ENCODE assay signal across 8 mouse cellular contexts in genomic region chr1:63367697-63368376, GRCm38 (mm10).
DNase-seq lines count a peak whose midpoint lies in the region; ATAC-seq lines count a peak whose summit lies in the region.

No protein-coding gene starts in this region.

- intact Hi-C loops in left cerebral cortex, postnatal 14 days (cut with DNase I) = no loop called here

- no peak for ATAC-seq in erythroid progenitor cell, adult 5-6 weeks (replicated peaks; ENCODE audit: low FRiP score, poor library complexity, severe bottlenecking)

- peak; percentile 8 to 12 for DNase-seq in adrenal gland, postnatal 36 days
- DNase-seq in adrenal gland, adult 18-20 months (ENCODE audit: low spot score in 2 of 2) = no peak
- DNase-seq in frontal cortex, postnatal 25 days (ENCODE audit: low spot score in 2 of 2) = peak; percentile 6 to 7
- DNase-seq in left cerebral cortex, postnatal 14 days (ENCODE audit: low spot score in 2 of 2) = peak; percentile 60 to 70
- DNase-seq in right cerebral cortex, adult 18-20 months = peak; percentile 57
- DNase-seq in spleen, adult 12 weeks (ENCODE audit: low spot score) = no peak
- DNase-seq in adrenal gland, postnatal 4 days (ENCODE audit: low spot score in 2 of 2) = no peak

Comparison
In these comparisons a context has a peak if more than half of its experiments do, and no peak if none do; other contexts are left out.
1. DNase-seq: peak in adrenal gland, postnatal 36 days (2 of 2), frontal cortex, postnatal 25 days (2 of 2), left cerebral cortex, postnatal 14 days (2 of 2) and right cerebral cortex, adult 18-20 months (single experiment); none in adrenal gland, adult 18-20 months (0 of 2), spleen, adult 12 weeks (single experiment) and adrenal gland, postnatal 4 days (0 of 2).